Mouse (Mus musculus): ENCODE measurements around the gene Acap2. TPM values are rescaled to one million over a fixed set of nuclear protein-coding genes. Genes with fewer than 3 reads are reported as not detected.

The Acap2 gene
- polyA plus RNA-seq, 1 experiment, result 1.0 TPM

DNA sequence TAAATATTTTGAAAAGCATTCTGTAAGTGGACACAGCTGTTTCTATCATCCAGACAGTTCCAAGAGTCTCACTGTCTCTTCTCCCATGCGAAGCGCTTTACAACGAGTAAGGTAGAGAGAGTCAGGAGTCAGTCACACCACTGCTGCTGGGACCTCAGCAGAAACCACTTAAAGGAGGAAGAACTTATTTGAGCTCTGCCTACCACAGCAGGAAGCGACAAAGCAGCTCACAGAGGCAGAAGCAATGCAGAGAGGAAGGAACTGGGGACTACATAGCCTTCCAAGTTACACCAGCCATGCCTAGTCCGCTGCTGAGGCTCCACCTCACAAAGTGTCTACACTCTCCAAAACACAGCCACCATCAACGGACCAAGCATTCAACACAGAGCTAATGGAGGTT is 9.2 kb downstream of the Acap2 start:
- no peaks in the 10 kb centered on the region for H3K9me3 ChIP-seq
- peak overlapping the region; percentile 89 for H3K4me3 ChIP-seq (replicated peaks)

DNA sequence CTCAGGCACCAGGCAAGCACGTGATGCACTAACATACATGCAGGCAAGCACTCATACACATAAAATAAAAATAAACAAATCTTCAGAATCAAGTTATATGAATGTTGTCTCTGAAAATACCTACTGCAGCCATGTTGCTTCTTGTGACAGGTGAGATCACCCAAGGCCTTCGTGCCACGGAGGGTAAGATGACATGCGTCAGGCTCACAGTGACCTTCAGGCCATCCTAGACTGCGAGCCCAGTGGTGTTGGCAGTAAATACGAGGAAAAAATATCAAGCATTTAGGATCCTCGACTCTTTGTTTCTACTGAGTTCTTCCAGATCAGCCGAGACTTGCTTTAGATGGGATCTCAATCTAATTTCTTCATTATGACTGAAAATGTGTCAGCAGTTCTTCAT is 10.6 kb downstream of the Acap2 start:
- Histone ChIP-seq H3K9me3 (no peaks in the 10 kb centered on the region), H3K27me3 (replicated peaks) (no peaks in the 10 kb centered on the region), H3K36me3 (replicated peaks; ENCODE audit: low read length) (peaks cover 6% of the 10 kb centered on the region), H3K4me1 (peaks cover 97% of the 10 kb centered on the region), H3K4me3 (replicated peaks) (peak overlapping the region; percentile 33)
- TF ChIP-seq FLI1 (IDR thresholded peaks at IDR 0.05; ENCODE audit: low read length), result no peak
- TF ChIP-seq GATA1 (IDR thresholded peaks at IDR 0.05; ENCODE audit: borderline replicate concordance, low read length), result no peak

More for the DNA sequence above, 9.2 kb downstream of the Acap2 start:
- no peaks in the 10 kb centered on the region for H3K27me3 ChIP-seq (replicated peaks)
- peaks cover 97% of the 10 kb centered on the region for H3K4me1 ChIP-seq
- TF ChIP-seq GATA1 (IDR thresholded peaks at IDR 0.05; ENCODE audit: borderline replicate concordance, low read length), result no peak
- no peak for TF ChIP-seq FLI1 (IDR thresholded peaks at IDR 0.05; ENCODE audit: low read length)
- peaks cover 6% of the 10 kb centered on the region for H3K36me3 ChIP-seq (replicated peaks; ENCODE audit: low read length)

DNA sequence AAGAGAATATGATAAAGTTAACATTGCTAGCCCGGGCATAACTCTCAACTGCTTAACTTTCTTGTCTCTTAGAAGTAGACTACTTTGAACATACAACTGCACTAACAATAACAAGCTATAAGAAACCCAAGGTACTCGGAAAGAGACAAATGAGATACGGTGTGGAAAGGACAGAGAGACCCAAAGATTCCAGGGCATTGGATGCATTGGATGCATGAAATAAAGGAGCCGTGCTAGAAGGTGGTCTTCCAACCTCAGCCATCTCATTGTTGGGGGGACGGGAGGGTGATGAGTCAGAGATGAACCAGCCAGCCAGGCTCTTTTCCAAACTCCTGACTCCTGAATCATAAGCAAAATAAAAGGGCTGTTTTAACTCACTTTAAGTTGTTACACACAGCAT is 11.8 kb downstream of the Acap2 start:
- H3K36me3 ChIP-seq (replicated peaks; ENCODE audit: low read length), result peaks cover 3% of the 10 kb centered on the region
- TF ChIP-seq GATA1 (IDR thresholded peaks at IDR 0.05; ENCODE audit: borderline replicate concordance, low read length), result no peak
- TF ChIP-seq FLI1 (IDR thresholded peaks at IDR 0.05; ENCODE audit: low read length), result no peak
- no peaks in the 10 kb centered on the region for H3K27me3 ChIP-seq (replicated peaks)
- no peaks in the 10 kb centered on the region for H3K9me3 ChIP-seq
- peaks cover 94% of the 10 kb centered on the region for H3K4me1 ChIP-seq
- H3K4me3 ChIP-seq (replicated peaks), result no peak overlapping the region

DNA sequence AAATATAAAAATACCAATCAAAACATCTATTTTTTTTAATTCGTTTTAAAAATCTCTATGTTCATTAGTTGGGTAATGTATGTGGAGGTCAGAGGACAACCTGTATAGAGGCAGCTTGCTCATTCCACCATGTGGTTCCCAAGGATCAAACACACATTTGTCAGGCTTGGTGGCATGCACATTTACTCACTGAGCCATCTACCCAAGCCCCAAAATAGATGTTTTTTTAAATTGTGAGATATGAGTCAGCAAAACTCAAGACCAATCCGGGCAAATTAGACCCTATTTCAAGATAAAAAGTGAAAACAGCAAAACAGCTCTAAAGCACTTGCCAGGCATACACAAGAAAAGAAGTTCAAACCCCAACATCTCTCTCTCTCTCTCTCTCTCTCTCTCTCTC is 12.2 kb downstream of the Acap2 start:
- peaks cover 93% of the 10 kb centered on the region for H3K4me1 ChIP-seq
- H3K36me3 ChIP-seq (replicated peaks; ENCODE audit: low read length), result peaks cover 3% of the 10 kb centered on the region
- H3K4me3 ChIP-seq (replicated peaks), result no peak overlapping the region
- TF ChIP-seq FLI1 (IDR thresholded peaks at IDR 0.05; ENCODE audit: low read length) (no peak), GATA1 (IDR thresholded peaks at IDR 0.05; ENCODE audit: borderline replicate concordance, low read length) (no peak)
- no peaks in the 10 kb centered on the region for H3K27me3 ChIP-seq (replicated peaks)
- H3K9me3 ChIP-seq, result no peaks in the 10 kb centered on the region

DNA sequence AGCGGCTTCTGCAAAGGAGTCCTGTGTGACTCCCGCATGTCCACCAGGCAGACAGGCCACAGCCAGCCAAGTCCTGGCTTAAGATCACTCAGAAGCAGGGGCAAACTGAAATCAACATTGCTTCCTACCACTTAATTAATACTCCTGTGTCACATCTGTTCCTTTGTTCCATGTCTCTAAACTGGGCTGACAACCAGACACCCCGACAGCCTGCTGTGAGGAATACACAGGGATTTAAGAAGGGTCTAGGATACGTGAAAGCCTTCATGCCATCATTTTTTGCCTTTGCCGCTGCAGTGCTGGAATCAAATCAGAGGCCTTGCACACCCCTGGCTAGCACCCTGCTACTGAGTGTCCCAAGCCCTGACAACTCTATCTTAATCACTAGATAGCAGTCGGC is 12.8 kb downstream of the Acap2 start:
- Histone ChIP-seq H3K9me3 (no peaks in the 10 kb centered on the region), H3K4me3 (replicated peaks) (no peak overlapping the region), H3K4me1 (peaks cover 90% of the 10 kb centered on the region), H3K36me3 (replicated peaks; ENCODE audit: low read length) (peaks cover 3% of the 10 kb centered on the region), H3K27me3 (replicated peaks) (no peaks in the 10 kb centered on the region)
- no peak for TF ChIP-seq GATA1 (IDR thresholded peaks at IDR 0.05; ENCODE audit: borderline replicate concordance, low read length)
- TF ChIP-seq FLI1 (IDR thresholded peaks at IDR 0.05; ENCODE audit: low read length), result no peak

DNA sequence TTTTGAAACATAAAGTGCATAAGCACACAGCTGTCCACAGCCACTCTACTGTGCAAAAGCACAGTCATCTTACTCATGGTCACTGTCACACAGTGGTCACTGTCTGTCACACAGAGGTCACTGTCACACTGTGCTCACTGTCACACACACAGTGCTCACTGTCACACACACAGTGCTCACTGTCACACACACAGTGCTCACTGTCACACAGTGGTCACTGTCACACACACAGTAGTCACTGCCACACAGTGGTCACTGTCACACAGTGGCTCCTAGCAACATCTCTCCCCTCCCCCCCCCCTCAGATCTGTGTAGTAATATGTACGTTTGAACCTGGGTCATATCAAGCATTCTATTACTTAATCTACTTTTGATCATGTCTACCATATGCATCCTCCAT is 13.9 kb downstream of the Acap2 start:
- Histone ChIP-seq H3K9me3 (no peaks in the 10 kb centered on the region), H3K36me3 (replicated peaks; ENCODE audit: low read length) (peaks cover 3% of the 10 kb centered on the region), H3K4me3 (replicated peaks) (peak overlapping the region; percentile 85), H3K4me1 (peaks cover 90% of the 10 kb centered on the region), H3K27me3 (replicated peaks) (no peaks in the 10 kb centered on the region)
- TF ChIP-seq FLI1 (IDR thresholded peaks at IDR 0.05; ENCODE audit: low read length) (no peak), GATA1 (IDR thresholded peaks at IDR 0.05; ENCODE audit: borderline replicate concordance, low read length) (no peak)

DNA sequence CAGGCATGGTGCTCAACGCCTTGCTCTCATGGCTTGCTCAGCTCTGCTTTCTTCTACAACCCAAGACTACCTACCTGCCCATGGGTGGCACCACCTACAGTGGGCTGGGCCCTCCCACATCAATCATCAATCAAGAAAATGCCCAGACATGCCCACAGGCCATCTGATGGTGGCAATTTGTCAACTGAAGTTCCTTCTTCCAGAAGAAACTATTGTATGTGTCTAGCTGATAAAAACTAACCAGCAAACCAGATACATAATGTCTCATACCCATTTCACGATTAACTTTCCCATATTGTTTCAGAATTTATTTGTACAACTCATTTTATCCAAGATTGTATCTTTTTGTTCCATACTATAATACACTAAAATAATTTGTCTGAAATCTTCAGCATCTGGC is 15.3 kb downstream of the Acap2 start:
- Histone ChIP-seq H3K4me3 (replicated peaks) (no peak overlapping the region), H3K9me3 (no peaks in the 10 kb centered on the region), H3K27me3 (replicated peaks) (no peaks in the 10 kb centered on the region), H3K36me3 (replicated peaks; ENCODE audit: low read length) (peaks cover 5% of the 10 kb centered on the region), H3K4me1 (peaks cover 79% of the 10 kb centered on the region)
- no peak for TF ChIP-seq GATA1 (IDR thresholded peaks at IDR 0.05; ENCODE audit: borderline replicate concordance, low read length)
- no peak for TF ChIP-seq FLI1 (IDR thresholded peaks at IDR 0.05; ENCODE audit: low read length)

DNA sequence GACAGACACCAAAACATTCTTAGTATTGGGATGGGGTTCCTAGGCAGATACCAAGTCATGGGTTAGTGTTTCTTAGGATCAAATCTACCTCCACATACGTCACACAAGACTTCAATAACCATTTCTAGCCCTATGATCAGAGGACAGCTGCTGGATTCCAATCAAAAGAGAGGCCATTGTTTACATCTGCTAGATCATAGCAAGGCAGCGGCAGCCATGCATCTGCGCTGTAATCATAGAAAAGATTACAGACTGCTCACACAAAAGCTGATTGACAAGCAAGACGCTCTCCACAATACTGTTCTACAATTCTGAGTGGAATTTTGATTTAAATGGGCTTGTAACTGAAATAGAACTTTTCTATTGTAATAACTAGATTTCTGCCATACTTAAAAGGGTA is 16.3 kb downstream of the Acap2 start:
- Histone ChIP-seq H3K9me3 (no peaks in the 10 kb centered on the region), H3K36me3 (replicated peaks; ENCODE audit: low read length) (peaks cover 4% of the 10 kb centered on the region), H3K27me3 (replicated peaks) (no peaks in the 10 kb centered on the region), H3K4me1 (peaks cover 76% of the 10 kb centered on the region), H3K4me3 (replicated peaks) (no peak overlapping the region)
- TF ChIP-seq GATA1 (IDR thresholded peaks at IDR 0.05; ENCODE audit: borderline replicate concordance, low read length), result no peak
- TF ChIP-seq FLI1 (IDR thresholded peaks at IDR 0.05; ENCODE audit: low read length), result no peak

DNA sequence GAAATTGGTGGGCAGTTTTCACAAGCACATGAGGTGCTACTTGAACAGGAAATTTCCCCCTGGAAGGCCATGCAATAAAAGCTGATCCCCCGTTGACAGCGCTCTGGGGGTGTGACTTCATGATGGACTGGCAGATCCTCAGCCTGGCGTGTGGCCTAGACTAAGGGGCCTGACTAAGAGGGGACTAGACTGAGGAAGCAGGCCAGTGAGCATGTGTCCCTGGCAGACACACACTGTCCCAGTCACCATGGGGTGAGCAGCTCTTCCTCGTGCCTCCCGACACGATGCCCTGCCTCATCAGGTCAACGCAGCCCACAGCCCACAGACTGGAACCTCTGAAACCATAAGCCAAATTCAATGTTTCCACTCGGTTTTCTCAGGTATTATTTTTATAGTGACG is 18.5 kb downstream of the Acap2 start:
- Histone ChIP-seq H3K27me3 (replicated peaks) (no peaks in the 10 kb centered on the region), H3K4me1 (peaks cover 65% of the 10 kb centered on the region), H3K4me3 (replicated peaks) (peak overlapping the region; percentile 71), H3K9me3 (no peaks in the 10 kb centered on the region), H3K36me3 (replicated peaks; ENCODE audit: low read length) (peaks cover 4% of the 10 kb centered on the region)
- no peak for TF ChIP-seq GATA1 (IDR thresholded peaks at IDR 0.05; ENCODE audit: borderline replicate concordance, low read length)

DNA sequence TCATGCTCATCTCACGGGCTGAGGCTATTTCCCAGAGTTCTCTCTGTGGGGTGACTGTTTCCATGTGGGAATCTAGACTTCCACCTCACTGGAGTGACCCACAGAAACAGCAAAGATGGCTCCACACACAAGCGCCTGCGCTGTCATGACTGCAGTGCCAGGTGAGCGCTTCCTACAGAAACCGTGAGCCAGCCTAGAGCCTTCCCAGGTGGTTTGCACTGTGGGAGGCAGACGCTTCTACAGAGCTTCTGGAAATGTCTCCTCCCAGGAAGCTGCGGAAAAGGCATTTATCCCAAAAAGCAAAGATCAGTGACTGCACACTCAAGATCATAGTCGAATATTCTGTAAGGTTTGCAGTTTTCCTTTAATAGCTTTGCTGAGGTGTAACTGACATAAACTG is 20.2 kb downstream of the Acap2 start:
- H3K4me1 ChIP-seq, result peaks cover 48% of the 10 kb centered on the region
- H3K4me3 ChIP-seq (replicated peaks), result no peak overlapping the region
- TF ChIP-seq FLI1 (IDR thresholded peaks at IDR 0.05; ENCODE audit: low read length) (no peak), GATA1 (IDR thresholded peaks at IDR 0.05; ENCODE audit: borderline replicate concordance, low read length) (no peak)
- H3K36me3 ChIP-seq (replicated peaks; ENCODE audit: low read length), result peaks cover 4% of the 10 kb centered on the region
- no peaks in the 10 kb centered on the region for H3K9me3 ChIP-seq
- no peaks in the 10 kb centered on the region for H3K27me3 ChIP-seq (replicated peaks)

DNA sequence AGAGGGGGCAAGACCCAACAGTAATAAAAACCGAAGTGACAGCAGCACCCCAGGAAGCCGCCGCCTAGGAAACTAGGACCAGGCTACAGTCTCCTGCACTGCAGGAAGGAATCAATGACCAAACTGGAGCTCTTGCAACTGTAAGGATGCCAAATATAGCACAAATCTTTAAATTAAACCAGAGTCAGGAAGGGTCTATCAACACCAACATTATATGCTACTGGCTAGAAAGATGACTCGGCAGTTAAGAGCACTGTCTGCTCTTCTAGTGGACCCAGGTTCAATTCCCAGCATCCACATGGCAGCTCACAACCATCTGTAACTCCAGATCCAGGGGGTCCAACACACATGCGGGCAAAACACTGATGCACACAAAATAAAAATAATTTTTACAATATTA is 21.7 kb downstream of the Acap2 start:
- TF ChIP-seq GATA1 (IDR thresholded peaks at IDR 0.05; ENCODE audit: borderline replicate concordance, low read length) (no peak), FLI1 (IDR thresholded peaks at IDR 0.05; ENCODE audit: low read length) (no peak)
- Histone ChIP-seq H3K27me3 (replicated peaks) (no peaks in the 10 kb centered on the region), H3K9me3 (no peaks in the 10 kb centered on the region), H3K4me3 (replicated peaks) (no peak overlapping the region), H3K36me3 (replicated peaks; ENCODE audit: low read length) (peaks cover 4% of the 10 kb centered on the region), H3K4me1 (peaks cover 47% of the 10 kb centered on the region)

Measured in megakaryocyte, embryonic 14.5 days (primary cell).